Mouse (Mus musculus) right cerebral cortex, postnatal 36 days (tissue): ENCODE measurements around the gene Tsr3.
A peak's percentile ranks its signal among the peaks of the same experiment; 100 is the strongest.

Source experiments
- DNase-seq, 2 experiments: peaks; one replicate each; pipeline ENCODE4 v3.0.0; 2022; ENCODE audit warnings: low spot score in 2 of 2, mixed read lengths in 1 of 2

The Tsr3 gene

DNA sequence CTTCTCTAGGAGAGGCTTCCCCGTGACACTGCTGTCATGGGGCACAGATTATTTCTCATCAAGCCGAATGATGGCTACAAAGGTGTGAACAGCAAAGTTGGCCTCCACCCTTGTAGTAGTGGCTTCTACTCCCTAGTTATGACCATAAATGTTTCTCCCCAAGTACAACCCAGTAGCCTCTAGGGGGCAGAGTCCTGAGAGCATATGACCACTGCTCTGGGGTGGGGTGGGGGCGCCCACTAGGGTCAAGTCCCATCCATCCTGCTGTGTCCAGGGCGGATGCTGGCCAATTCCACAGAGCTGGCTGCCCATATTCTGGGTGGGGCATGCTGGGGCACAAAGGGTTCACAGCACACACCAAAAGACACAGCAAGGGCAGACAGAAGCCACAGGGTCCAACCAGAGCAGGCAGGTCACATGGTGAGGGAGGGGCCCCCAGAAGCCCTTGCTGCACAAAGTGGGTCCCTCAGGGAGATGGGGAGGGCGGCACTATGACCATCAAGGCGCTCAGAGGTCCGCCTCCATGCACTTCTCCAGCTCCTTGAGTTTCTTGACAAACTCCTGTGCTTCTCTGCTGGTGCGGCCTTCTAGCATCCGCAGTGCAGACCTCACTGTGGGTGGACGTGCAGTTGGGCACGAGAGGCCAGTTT, 3.3 kb downstream of the Tsr3 start:
- no peak for DNase-seq

DNA sequence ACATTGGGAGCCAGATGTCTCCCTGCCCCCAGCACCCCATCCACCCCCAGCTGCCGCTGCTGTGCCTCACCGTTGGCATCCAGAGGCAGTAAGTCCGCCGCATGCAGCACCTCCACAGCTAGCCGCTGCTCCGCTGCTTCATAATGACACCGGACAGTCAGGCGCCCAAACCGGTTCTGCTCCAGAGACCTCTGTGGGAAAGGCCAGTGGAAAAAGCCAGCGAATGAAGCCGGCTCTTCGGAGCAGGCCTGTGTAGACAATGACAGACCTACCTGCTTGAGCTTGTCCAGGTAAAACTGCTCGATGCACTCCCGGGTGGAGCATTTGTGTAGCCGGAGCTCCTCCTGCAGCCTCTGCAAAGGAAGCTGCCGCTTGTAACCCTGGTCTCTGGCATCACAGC, 4.3 kb downstream of the Tsr3 start:
- DNase-seq, result no peak

DNA sequence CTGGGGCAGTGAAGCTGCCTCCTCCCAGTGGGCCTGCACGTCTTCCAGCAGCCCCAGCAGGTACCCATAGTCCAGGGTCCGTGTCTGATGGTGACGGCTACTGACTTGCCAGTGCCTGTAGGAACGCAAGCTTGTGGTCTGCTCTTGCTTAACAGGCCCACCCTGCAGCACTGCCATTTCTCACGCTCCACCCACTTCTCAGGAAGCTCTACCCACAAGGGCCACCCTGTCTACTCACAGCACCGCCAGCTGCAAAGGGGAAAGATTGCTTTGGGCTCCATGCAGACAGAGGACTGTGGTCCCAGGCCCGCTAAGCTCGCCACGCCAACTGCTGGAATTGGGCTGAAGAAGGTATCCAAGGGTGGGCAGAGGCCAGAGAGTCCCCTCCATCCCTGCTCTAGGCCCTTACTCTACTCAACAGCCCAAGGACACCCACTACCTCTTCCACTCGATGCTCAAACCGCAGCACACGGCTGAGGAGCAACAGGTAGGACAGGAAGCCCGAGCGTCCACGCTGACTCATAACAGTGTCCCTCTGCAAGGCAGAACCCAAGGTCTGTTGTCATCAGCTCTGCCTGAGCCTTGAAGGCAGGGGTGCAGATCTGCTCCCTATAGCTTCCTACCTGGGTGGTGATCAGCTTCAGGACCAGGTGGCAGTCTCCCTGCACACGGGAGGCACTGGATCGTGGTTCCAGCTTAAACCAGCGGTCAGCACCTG, 8.2 kb downstream of the Tsr3 start:
- DNase-seq, result no peak

DNA sequence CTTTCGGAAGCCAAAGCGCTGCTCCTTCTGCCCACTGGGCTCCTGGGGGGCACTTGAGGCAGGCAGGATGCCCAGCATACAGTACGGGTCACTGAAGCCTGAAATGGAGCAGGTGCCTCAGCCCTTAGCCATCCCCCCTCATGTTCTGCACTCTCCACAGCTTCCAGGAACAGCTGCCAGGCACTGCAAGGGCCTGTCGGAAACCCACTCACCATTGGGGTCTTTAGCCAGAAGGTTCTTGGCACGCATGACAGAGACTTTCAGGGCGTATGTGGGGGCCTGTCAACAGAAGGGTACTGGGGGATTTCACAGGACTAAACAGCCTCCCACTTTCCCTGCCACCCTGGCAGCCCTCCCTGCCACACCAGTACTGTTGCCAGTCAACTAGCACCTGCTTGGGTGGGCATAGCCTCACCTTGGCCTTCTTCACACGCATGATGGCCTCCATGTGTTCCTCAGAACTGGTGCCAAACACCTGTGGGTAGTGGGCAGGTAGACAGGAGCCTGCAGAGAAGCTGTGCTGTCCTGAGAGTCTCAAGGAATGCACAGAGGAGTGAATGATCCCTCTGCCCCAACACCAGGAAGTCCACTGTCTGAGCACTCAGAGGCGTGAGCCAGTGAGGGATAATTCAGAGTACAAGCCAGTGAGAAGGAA, 10.3 kb downstream of the Tsr3 start:
- no peak for DNase-seq

DNA sequence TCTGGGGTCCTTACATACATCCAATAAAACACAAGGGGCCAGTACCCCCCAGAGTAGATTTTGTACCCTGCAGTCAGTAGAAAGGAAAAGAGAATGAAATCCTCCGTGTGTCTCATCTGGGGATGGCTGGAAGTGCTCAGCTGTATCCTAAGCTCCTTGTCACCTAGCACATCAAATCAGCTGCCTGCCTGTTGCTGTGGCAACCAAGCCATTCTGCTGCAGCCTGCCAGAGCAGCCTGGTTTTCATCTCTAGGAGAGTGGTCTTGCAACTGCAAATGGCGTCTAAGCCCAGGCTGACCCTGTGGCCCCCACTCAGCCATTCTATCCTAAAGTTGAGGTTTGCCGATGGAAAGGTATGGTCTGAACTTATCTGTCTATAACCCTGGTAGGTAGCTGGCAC, 12.7 kb downstream of the Tsr3 start:
- no peak for DNase-seq

DNA sequence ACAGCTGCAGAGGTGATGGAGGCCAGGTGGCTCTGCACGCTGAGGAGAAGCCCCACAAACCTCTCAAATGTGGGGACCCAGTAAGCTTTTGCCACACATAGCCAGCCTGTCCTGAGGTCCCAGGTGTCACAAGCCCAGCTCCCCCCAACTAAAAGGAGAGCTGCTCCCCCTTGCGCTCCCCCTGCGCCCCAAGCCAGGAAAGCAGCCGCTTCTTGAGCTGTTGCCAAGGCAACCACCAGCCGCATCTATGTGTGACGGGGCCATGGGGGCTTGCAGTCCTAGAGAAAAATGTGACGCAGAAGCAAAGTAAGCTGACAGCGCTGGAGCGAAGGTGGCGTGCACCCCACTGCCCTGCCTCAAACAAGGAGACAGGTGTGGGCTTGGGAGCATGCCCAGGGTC, 13.8 kb downstream of the Tsr3 start:
- no peak for DNase-seq

DNA sequence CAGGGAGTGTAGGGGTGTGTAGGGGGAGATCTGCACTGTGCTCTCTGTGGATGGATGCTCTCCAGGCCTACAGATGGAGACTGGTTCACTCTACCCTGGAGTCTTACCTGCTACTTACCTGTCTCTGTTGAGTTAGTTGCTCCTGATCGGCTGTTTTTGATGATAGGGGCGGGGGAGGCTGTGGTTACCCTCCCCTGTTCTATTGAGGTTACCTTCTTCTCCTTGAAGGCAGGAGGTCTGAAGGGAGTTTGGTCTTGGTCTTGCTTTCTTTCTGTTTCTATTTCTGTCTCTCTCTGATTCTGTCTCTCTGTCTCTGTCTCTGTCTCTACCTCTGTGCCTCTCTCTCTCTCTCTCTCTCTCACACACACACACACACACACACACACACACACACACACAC, 15.1 kb downstream of the Tsr3 start:
- DNase-seq, result no peak

DNA sequence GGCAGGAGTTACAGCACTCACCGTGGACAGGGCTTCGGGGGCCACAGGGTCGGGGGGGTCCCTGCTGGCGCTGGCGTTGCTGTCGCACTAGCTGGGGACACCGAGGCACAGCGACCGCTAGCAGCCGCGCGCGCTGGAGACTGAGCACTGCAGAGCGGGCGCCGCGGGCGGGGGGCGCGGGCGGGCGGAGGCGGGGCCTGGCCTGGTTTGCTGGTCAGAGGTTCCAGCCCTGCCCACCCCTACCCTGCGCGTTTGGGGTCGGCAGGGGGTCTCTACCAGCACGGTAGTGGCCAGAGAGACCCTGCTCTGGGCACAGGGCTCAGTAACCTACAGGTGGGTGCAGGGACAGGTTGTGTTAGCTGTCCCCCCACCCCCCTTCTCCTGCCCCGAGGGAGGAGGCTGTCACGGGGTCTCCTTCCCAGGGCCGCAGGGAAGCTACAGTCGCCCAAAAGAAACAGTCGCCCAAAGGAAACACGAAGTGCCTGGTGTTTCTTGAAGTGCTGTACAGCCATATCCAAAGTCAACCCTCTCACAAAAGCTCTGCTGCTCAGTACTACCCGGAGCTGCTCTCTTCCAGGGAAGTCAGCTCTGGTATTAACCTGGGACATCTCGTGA, 16.3 kb downstream of the Tsr3 start, which contains the start of gene Baiap3:
TSS of gene Baiap3 (minus strand) at position 225 of the 615 bp plus-strand sequence.
- no peak for DNase-seq

DNA sequence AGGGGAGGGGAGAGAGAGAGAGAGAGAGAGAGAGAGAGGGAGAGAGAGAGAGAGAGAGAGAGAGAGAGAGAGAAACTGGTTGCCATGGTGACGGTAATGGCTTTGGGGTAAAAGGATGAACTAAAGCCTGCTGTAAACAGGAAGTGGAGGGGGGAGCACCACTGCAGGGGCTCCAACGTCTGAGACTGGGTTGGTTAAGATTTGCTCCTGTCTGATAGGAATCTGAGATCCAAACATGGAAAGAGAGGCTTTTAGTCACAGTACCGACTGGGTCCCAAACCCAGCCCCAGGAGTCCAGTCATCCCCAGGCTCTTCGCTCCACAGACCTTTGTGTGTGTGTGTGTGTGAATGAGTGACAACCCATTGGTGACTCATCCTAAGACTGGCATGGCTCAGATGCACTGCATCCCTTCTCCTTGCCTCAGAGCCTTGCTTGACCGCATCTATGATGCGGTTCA, 17.9 kb downstream of the Tsr3 start:
- DNase-seq, result no peak

DNA sequence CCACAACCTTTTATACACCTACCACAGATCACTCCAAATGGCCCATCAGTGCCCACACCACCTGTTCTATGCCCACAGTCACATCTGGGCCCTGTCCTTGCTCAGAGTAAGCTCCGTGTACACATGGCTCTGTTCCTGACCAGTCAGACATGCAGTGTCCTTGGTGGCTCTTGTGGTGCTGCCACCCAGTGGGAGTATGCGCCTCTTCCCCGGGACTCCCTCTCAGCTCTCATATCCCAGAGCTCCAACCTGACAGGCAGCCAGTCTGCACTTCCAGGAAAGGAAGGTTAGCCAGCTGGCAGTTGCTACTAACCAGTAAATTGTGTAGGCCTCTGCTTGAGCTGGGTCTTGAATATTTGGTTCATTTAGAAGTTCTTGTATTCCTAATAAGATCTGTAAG, 24.5 kb downstream of the Tsr3 start:
- DNase-seq, result no peak

DNA sequence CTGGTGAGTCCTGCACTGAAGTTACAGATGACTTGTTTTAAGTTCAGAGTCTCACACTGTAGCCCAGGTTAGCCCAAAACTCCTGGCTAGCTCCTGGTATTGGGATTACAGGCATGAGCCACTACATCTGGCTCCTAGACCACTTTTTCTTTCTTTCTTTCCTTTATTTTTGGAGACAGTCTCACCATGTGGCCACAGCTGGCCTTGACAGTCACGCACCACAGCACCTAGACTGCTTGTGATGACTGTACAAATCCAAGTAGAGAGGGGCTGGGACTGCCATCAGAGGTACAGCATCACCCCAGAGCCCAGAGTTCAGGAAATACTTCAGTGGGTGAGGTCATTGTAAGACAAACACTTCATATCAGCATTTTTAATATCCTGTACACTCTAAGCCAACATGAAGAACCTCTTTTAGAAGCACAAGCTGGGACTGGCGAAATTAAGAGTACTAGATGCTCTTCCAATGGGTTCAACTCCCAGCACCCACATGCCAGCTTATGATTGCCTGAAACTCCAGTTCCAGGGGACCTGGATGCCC, 30.9 kb downstream of the Tsr3 start:
- no peak for DNase-seq

DNA sequence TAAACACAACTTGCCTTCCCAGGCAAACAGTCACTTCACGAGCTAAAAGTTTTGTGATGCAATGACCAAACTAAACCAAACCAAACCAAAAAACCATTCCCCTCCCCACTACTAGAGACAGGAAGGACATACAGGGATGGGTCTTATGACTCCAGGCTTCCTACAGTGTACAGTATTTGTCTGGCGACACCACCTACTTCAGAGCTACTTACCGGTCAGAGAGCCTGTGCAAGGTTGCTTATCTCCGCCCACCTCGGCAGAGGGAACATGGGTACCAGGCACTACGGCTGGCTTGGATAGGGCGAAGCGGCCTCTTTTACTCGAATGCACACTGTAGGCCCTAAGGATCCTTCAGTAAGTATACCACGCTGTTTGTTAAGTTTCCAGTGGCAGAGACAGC, 32.4 kb downstream of the Tsr3 start:
- DNase-seq, result no peak

DNA sequence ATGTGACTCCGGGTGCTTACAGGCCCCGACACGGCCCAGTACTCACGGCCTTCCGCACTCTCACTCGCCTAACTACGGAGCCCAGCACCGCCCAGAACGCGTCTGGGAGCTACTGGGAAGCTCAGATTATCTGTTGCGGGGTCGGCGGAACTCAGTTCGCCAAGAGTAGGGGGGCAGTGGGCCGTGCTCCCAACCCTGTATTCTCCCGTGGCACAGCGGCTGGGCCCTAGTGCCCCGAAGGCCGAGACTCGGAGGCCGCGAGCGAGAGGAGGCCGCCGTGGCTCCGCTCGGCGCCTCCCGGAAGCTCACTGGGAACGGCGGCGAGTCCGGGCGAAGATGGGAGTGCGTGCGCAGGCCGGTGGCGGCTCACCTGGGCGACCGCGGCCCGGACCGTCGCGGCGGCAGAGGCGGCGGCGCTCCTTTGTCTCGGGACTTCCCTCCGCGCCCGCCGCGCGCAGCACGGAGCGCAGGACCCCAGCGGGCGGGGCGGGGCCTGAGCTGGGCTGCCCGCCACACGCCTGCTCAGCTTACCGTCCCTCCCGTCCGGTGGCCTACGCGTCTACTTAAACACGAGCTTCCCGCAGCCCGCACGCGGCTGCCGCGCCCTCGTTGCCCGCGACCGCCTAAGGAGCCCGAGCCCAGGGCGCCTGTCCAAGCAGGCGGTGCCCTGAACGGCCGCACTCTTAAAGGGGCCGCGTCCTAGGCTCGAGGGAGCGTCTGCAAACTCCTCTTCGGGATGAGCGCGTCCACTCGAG, 33.2 kb downstream of the Tsr3 start:
- peak; percentile 83 to 85 for DNase-seq

DNA sequence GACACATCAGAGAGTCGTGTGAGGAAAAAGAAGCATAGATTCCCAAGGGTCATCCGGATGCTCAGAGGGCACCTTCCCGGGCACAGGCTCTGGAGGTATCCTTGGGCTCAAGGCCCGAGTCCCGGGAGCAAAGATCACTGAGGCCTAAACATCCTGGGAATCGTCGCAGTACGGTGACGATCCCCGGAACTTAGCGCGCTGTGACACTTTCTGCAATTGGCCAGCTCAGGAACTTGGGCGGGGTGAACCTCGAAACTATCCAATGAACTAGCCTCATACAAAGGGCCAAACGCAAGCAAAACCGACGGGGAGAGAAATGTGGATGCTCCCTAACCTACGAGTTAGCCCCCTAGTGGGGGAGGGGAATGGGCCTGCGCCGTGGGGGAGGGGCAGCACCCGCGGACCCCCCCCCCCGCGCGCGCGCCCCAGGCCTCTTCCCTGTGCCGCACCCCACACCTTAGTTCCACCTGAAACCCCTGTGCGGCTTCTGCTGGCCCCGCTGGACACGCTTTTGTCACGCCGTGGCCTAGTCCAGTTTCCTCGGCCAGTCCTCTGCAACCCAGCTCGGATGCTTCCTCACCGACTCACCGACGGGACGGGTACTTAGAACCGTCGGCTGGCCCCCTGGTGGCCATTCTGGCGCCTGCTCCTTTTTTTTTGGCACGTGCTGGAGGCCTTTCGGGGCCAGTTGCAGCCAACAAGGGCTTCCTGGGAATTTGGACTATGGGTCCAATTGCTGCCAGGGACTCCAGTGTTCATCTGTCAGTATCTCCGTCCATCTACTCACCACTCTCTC, 33.9 kb downstream of the Tsr3 start:
- DNase-seq, result peak; percentile 90 to 91

DNA sequence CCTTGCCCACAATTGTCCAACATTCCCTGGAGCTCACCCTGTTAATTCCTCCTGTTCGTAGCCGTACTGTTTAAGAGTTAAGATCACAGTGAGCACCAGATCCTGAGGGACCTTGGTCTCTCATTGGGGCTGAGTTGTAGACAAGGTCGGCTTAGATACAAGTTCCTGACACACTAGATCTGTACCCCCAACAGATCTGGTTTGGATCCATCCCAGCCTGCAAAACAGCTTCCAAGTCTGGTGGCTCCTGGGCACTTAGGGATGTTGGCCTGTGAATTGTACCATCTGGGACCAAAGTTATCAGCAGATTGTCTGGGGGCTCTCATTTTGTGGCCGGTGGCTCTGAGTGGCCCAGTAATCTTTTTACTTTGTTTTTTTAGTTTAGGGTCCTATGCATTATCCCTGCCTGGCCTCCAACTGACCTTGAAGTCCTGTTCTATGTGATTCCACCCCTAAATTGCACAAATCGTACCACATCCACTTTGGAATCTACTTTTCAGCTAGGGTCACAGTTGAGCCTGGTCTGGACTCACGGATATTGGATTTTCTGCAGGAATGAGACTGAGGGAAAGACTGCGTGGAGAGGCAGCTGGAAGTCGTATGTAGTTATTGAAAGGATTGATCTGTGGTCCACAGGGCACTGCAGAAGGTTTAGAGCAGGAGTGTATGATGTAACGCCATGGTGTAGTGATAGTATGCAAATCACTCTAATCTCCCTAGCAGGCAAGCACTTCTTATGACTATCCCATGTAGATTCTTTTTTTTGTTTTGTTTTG, 34.8 kb downstream of the Tsr3 start, which contains the start of gene Ube2i:
TSS of gene Ube2i (minus strand) at position 52 of the 776 bp plus-strand sequence.
- DNase-seq, result no peak

DNA sequence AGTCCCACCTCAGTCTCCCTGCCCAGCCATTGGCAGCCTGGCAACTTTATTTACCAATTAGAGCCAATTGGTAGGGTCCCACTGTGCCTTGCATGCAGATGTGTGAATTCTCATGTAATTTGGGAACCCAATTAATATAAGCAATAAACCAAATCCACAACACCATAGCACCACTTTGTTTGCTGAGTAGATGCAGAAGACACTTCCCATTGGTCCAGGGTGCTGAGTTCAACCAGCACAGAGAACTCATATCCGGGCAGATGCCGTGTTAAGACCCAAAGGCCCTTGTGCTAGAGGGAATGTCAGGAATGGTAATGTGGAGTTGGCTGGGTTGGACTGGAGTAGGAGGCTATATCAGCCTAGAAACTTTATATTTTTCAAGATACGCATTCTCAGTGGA, 35.9 kb downstream of the Tsr3 start:
- DNase-seq, result no peak

DNA sequence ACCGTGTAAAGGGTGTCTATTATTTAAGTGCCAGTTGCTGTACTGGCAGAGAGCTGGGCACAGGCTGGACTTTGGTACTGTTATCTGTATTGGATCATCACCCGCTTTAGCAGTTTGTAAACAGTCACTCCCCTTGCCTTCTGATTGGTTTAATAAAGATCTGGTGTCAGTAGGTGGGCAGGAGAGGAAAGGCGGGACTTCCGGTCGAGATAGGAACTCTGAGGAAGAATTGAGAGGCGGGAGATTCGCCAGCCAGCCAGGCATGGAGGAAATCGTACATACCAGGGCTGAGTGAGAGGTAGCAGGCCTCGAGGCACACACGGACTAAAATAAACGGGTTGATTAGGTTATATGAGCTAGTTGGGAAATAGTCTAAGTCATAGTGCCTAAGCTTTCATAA, 42.2 kb downstream of the Tsr3 start:
- DNase-seq, result no peak

DNA sequence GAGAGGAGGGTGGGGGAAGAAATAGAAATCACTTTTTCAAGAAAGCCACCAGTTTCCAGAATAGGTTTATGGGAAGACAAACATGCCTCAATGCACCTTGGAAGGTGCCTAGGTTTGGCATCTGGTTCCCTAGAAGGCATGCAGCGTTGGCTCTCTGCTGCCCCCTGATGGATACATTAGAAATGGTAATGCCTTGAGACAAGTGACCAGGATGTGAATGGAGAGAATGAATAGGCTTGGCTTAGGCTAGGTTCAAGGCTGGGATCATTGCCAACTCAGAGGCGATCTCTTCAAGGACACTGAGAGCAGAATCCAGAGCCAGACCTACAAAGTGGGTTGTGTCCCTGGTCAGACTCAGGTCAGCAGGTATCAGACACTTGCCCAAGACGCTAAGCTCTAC, 45.1 kb downstream of the Tsr3 start:
- no peak for DNase-seq

DNA sequence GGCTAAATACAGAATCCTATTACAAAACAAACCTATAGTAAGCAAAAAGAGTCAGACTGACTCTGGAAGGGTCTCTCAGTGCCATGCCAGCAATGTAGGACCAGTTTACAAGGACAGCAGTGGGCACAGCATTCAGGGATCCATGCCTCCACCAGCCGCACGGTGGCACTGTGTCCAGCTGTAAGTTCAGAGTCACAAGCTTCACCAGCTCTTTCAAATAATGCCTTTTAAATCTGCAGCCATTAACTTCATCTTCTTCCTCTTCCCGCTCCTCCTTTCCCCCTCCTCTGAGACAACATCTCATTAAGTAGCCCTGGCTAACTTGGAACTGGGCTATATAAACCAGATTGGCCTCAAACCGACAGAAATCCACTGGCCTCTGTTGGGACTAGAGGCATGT, 48.9 kb downstream of the Tsr3 start:
- DNase-seq, result peak in 1 of 2 experiments; percentile 30

DNA sequence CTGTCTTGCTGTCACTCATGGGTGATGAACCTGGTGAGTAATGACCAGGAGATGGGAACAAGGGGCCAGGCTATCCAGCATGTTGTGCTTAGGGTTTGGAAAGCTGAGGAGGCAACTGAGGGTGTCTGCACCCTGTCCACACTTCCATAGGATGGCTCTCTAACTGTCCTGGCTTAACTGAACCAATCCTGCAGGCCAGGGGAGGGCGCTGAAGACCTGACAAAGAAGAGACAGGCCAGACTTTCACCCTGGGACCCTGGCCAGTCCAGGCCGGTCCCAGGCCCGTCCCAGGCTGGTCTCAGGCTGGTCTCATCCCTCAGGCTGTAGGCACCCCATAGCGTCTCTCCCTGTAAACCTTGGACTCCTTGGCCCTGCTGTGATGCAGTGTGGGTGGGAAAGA, 50.4 kb downstream of the Tsr3 start:
- no peak for DNase-seq
